Mouse (Mus musculus): ENCODE data around the gene Ddx54. TPM values are rescaled to one million over a fixed set of nuclear protein-coding genes. Genes with fewer than 3 reads are reported as not detected.

Ddx54 gene
- polyA plus RNA-seq, 1 experiment from 2014 or later: 37.2 TPM

GRCm38 (mm10) chr5:120574469-120575063 lies 38.0 kb upstream of the Ddx54 start:
- ATAC-seq (ENCODE audit: insufficient read depth) (no peak), DNase-seq (no peak)
- Histone ChIP-seq H3K9me3 (ENCODE audit: low read depth, low read length) (no peaks in the 10 kb centered on the region), H3K4me3 (ENCODE audit: low read depth, low read length) (no peak overlapping the region), H3K4me1 (ENCODE audit: insufficient read depth) (peaks cover 40% of the 10 kb centered on the region), H3K36me3 (ENCODE audit: insufficient read depth) (0 out of 2 replicates have a peak, but pooled peaks cover 9% of the 10 kb centered on the region), H3K4me2 (no peak overlapping the region), H3K27me3 (ENCODE audit: insufficient read depth, low read length) (no peaks in the 10 kb centered on the region), H3K9ac (no peak overlapping the region), H3K27ac (ENCODE audit: low read depth) (no peak overlapping the region)
- WGBS: 65% methylated on average over 10 of the region's 10 CpGs
- TF ChIP-seq CTCF (IDR thresholded peaks at IDR 0.05; ENCODE audit: low read depth): no peak

DNA sequence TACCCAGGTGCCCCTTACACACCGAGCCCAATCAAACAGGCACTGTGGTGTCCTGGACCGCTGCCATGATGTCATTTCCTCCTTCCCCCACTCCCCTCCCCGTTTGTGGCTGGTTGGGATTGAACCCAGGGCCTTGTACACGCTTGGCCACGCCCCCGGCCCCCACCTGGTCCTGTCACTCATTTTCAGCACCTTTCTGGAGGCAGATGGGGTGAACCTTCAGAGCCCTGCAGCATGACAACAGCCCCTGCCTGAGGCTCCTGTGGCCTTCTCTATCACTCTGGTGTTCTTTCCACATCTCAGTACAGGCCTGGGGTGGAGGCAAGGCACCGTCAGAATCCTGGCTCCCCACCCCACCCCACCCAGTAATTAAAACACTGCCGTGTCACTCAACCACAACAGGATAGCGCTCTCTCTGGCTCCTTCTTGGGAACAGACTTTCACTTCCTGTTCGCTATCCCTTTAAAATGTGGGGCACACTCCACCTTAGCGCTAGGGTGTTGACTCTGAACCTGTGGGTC lies 35.7 kb upstream of the Ddx54 start:
- ATAC-seq (ENCODE audit: insufficient read depth): no peak
- Histone ChIP-seq H3K4me2 (no peak overlapping the region), H3K9ac (no peak overlapping the region), H3K27ac (ENCODE audit: low read depth) (no peak overlapping the region), H3K9me3 (ENCODE audit: low read depth, low read length) (no peaks in the 10 kb centered on the region), H3K4me1 (ENCODE audit: insufficient read depth) (peaks cover 21% of the 10 kb centered on the region), H3K36me3 (ENCODE audit: insufficient read depth) (peaks cover 19% of the 10 kb centered on the region; the same call in 1 of the 2 replicates), H3K27me3 (ENCODE audit: insufficient read depth, low read length) (no peaks in the 10 kb centered on the region), H3K4me3 (ENCODE audit: low read depth, low read length) (no peak overlapping the region)
- no peak for TF ChIP-seq CTCF (IDR thresholded peaks at IDR 0.05; ENCODE audit: low read depth)
- no peak for DNase-seq
- 66% methylated on average over 11 of the region's 11 CpGs for whole genome bisulfite sequencing

GRCm38 (mm10) chr5:120577935-120578441 lies 34.6 kb upstream of the Ddx54 start:
- H3K4me1 ChIP-seq (ENCODE audit: insufficient read depth): peaks cover 21% of the 10 kb centered on the region
- H3K4me3 ChIP-seq (ENCODE audit: low read depth, low read length): no peak overlapping the region
- H3K36me3 ChIP-seq (ENCODE audit: insufficient read depth): peaks cover 26% of the 10 kb centered on the region; the same call in 1 of the 2 replicates
- DNase-seq (no peak), ATAC-seq (ENCODE audit: insufficient read depth) (0 out of 2 replicates have a peak, but pooled peaks have one; percentile 16)
- WGBS: 32% methylated on average over 10 of the region's 10 CpGs
- H3K9me3 ChIP-seq (ENCODE audit: low read depth, low read length): no peaks in the 10 kb centered on the region
- no peak overlapping the region for H3K9ac ChIP-seq
- no peaks in the 10 kb centered on the region for H3K27me3 ChIP-seq (ENCODE audit: insufficient read depth, low read length)
- peak overlapping the region; percentile 42; the same call in 1 of the 2 replicates for H3K27ac ChIP-seq (ENCODE audit: low read depth)
- peak; percentile 34; the same call in 1 of the 2 replicates for TF ChIP-seq CTCF (IDR thresholded peaks at IDR 0.05; ENCODE audit: low read depth)
- H3K4me2 ChIP-seq: no peak overlapping the region

- TF ChIP-seq CTCF (IDR thresholded peaks at IDR 0.05; ENCODE audit: low read depth): no peak
- Histone ChIP-seq H3K27ac (ENCODE audit: low read depth) (peak overlapping the region; percentile 44; the same call in 1 of the 2 replicates), H3K4me3 (ENCODE audit: low read depth, low read length) (no peak overlapping the region), H3K36me3 (ENCODE audit: insufficient read depth) (peaks cover 31% of the 10 kb centered on the region; the same call in 1 of the 2 replicates), H3K9ac (no peak overlapping the region), H3K27me3 (ENCODE audit: insufficient read depth, low read length) (no peaks in the 10 kb centered on the region), H3K4me2 (peak overlapping the region; percentile 25; the same call in 1 of the 2 replicates), H3K4me1 (ENCODE audit: insufficient read depth) (peaks cover 21% of the 10 kb centered on the region), H3K9me3 (ENCODE audit: low read depth, low read length) (no peaks in the 10 kb centered on the region)
- WGBS: 14% methylated on average over 12 of the region's 12 CpGs
- ATAC-seq (ENCODE audit: insufficient read depth): peak; percentile 57; the same call in 1 of the 2 replicates
- peak; percentile 82 for DNase-seq
These were observed 33.9 kb upstream of the Ddx54 start for GRCm38 (mm10) chr5:120578504-120579081.

DNA sequence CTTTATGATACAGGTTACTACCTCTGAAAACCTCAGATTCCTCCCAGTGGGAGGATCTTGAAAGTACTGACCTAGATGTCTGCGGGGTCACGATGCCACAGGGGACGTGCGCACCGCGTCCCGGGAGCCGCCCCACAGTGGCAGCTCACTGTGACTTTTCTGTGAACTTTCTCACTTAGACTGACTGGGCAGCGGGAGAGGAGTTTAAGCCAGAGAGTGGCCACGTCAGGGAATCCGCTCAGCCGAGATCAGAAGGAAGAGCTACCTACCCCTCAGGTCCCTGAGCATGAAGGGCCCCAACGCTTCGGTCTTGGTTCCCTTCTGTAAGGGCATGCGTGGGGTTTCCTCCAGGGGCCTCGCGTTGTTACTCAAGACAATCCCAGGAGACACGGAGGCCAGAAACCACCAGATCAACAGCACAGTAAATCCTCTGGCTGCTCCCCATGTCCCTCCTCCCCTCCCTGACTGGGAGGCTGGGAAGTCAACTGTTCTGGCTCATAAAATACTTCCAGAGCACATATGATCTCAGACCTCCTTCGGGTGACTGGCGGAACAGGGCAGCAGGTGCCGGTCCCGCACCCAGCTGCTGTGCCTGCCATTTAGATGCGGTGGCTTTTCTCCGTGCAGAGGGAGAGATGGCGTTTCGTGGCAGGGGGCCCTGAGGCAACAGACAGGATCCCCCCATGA lies 33.2 kb upstream of the Ddx54 start:
- H3K4me3 ChIP-seq (ENCODE audit: low read depth, low read length): no peak overlapping the region
- WGBS: 43% methylated on average over 26 of the region's 26 CpGs

DNA sequence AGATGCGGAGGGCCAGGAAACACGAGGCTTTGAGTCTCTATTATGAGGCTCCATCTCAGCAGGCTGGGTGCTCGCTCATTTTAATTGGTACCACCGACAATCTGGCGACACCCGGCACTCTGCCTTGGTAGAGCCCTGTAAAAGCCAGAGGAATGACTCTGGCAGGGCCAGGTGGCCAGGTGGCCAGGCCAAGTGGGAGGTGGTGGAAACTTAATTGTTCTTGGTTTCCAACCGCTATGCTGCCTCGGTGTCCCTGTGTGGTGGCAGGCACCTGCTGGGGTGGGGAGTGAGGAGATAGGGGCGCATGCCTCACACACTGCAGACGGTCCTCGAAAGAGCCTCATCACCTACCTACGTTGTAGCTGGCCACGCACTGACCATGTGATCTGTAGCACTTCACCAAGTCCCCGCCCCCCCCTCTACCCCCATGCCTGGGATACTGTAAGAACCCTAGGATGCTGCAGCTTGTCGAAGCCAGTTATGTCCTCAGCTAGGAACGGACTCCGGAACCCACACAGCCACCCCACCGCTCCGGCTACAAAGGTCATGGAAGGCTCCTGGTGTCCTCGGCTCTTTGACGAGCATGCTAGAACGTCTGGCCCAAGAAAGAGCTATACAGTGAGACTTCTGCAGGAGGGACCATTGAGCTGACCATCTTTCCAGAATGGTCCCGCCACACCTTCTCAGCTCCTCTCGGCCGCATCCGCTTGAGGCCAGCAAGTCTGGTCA lies 32.5 kb upstream of the Ddx54 start:
- DNase-seq (no peak), ATAC-seq (ENCODE audit: insufficient read depth) (no peak)
- Histone ChIP-seq H3K36me3 (ENCODE audit: insufficient read depth) (peaks cover 37% of the 10 kb centered on the region), H3K4me2 (no peak overlapping the region), H3K4me3 (ENCODE audit: low read depth, low read length) (no peak overlapping the region), H3K27me3 (ENCODE audit: insufficient read depth, low read length) (no peaks in the 10 kb centered on the region), H3K9me3 (ENCODE audit: low read depth, low read length) (no peaks in the 10 kb centered on the region), H3K4me1 (ENCODE audit: insufficient read depth) (peaks cover 21% of the 10 kb centered on the region), H3K27ac (ENCODE audit: low read depth) (no peak overlapping the region), H3K9ac (no peak overlapping the region)
- TF ChIP-seq CTCF (IDR thresholded peaks at IDR 0.05; ENCODE audit: low read depth): no peak
- 90% methylated on average over 26 of the region's 26 CpGs for WGBS

More for the DNA sequence above, 33.2 kb upstream of the Ddx54 start:
- Histone ChIP-seq H3K27ac (ENCODE audit: low read depth) (peak overlapping the region; percentile 44), H3K9ac (no peak overlapping the region), H3K36me3 (ENCODE audit: insufficient read depth) (peaks cover 35% of the 10 kb centered on the region), H3K9me3 (ENCODE audit: low read depth, low read length) (no peaks in the 10 kb centered on the region), H3K4me2 (peak overlapping the region; percentile 25; the same call in 1 of the 2 replicates), H3K27me3 (ENCODE audit: insufficient read depth, low read length) (no peaks in the 10 kb centered on the region), H3K4me1 (ENCODE audit: insufficient read depth) (peaks cover 21% of the 10 kb centered on the region)
- ATAC-seq (ENCODE audit: insufficient read depth): no peak
- peak; percentile 49 for DNase-seq
- TF ChIP-seq CTCF (IDR thresholded peaks at IDR 0.05; ENCODE audit: low read depth): no peak

Data from lung, embryonic 14.5 days (tissue).